Mouse (Mus musculus): Measurements from ENCODE around the gene Fryl. TPM values are rescaled to one million over a fixed set of nuclear protein-coding genes. Genes with fewer than 3 reads are reported as not detected.

Gene Fryl
- polyA plus RNA-seq, 1 experiment = 72.1 TPM

DNA sequence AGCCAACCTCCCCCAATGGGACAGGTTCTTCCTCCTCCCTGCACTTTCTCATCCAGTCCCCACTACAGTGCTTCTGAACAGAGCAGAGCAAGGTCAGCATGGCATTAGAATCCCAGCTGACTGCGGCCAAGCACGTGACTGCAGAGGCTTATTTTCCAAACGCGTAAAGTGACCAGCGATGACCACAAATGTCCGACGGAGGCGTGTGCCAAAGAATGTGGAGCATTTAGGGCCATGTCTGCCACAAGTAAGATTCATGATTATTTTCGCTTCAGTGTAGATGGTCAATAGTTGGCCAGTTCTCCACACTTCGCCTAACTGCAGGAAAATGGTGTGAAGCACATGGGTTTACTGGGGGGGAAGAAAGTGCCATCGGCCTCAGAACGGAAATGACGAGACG is 137.6 kb downstream of the Fryl start:
- no peak for DNase-seq
- 87% methylated on average over 14 of the region's 14 CpGs for WGBS
- Histone ChIP-seq H3K4me1 (ENCODE audit: control insufficient read depth, insufficient read depth, low read length) (no peaks in the 10 kb centered on the region), H3K4me3 (replicated peaks; ENCODE audit: extremely low read depth, low read depth, low read length) (no peak overlapping the region)
- TF ChIP-seq CTCF (IDR thresholded peaks at IDR 0.05; ENCODE audit: insufficient read depth, low read length) = no peak
- no peak for TF ChIP-seq POLR2A (IDR thresholded peaks at IDR 0.05; ENCODE audit: borderline replicate concordance, extremely low read depth, low read depth, low read length)

DNA sequence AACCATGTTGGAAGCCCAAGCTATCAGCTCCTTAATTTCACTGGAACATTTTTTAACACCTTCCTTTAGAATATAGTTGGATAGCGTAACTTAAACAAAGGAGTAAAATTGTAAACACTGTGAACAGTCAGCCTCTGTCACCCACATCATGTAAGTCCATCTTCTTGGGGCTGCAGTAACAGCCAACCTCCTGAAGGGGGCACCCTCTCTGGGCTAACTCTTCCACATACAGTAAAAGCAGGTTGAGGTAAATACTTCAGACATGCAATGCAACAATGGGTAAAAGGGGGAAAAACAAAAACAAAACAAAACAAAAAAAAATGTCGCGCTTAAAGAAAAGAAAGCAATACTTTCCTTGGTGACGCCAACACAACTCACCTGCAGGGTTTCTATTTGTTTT is 141.5 kb downstream of the Fryl start:
- DNase-seq = no peak
- Histone ChIP-seq H3K4me3 (replicated peaks; ENCODE audit: extremely low read depth, low read depth, low read length) (no peak overlapping the region), H3K4me1 (ENCODE audit: control insufficient read depth, insufficient read depth, low read length) (no peaks in the 10 kb centered on the region)
- TF ChIP-seq CTCF (IDR thresholded peaks at IDR 0.05; ENCODE audit: insufficient read depth, low read length) (peak; percentile 62), POLR2A (IDR thresholded peaks at IDR 0.05; ENCODE audit: borderline replicate concordance, extremely low read depth, low read depth, low read length) (no peak)
- WGBS = 94% methylated on average over 4 of the region's 4 CpGs

DNA sequence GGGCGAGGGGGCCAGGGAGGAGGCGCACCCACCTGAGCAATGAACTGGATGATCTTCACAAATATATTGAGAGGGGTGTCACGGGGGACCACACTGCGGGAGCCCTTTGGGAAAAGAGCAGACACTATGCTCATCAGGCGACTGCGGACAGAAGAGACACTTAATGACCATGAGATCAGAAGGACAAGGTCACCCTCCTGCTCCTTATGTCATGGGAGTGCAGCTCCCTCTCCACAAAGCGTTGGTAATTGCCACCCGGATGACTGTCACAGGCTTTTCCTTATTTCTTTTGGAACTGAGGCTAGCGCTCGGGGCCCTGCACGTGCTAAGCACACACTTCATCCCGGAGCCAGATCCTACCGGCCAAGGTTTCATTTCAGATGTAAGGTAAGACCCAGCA is 144.1 kb downstream of the Fryl start:
- Histone ChIP-seq H3K4me3 (replicated peaks; ENCODE audit: extremely low read depth, low read depth, low read length) (no peak overlapping the region), H3K4me1 (ENCODE audit: control insufficient read depth, insufficient read depth, low read length) (no peaks in the 10 kb centered on the region)
- 87% methylated on average over 13 of the region's 13 CpGs for WGBS
- DNase-seq = no peak
- no peak for TF ChIP-seq CTCF (IDR thresholded peaks at IDR 0.05; ENCODE audit: insufficient read depth, low read length)
- no peak for TF ChIP-seq POLR2A (IDR thresholded peaks at IDR 0.05; ENCODE audit: borderline replicate concordance, extremely low read depth, low read depth, low read length)

DNA sequence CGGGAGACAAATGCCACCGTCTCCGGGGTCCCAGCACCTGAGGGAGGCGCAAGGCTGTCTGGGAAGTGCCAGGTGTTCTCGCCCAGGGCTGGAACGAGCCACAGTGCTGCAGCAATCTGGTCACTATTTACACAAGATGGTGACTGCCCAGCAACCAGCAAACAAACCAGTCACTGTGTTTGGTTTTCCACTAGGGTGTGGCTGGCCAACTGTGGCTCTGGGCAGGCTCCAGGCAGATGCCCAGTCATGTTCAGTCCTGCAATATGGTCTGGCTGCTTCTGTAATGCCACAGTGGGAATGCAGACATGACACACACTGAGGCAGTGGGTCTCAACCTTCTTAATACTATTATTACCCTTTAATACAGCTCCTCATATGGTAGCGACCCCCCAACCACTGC is 152.8 kb downstream of the Fryl start:
- H3K4me3 ChIP-seq (replicated peaks; ENCODE audit: extremely low read depth, low read depth, low read length) = no peak overlapping the region
- DNase-seq = peak; percentile 48
- TF ChIP-seq CTCF (IDR thresholded peaks at IDR 0.05; ENCODE audit: insufficient read depth, low read length) (no peak), POLR2A (IDR thresholded peaks at IDR 0.05; ENCODE audit: borderline replicate concordance, extremely low read depth, low read depth, low read length) (no peak)
- WGBS = 56% methylated on average over 7 of the region's 7 CpGs
- H3K4me1 ChIP-seq (ENCODE audit: control insufficient read depth, insufficient read depth, low read length) = no peaks in the 10 kb centered on the region

DNA sequence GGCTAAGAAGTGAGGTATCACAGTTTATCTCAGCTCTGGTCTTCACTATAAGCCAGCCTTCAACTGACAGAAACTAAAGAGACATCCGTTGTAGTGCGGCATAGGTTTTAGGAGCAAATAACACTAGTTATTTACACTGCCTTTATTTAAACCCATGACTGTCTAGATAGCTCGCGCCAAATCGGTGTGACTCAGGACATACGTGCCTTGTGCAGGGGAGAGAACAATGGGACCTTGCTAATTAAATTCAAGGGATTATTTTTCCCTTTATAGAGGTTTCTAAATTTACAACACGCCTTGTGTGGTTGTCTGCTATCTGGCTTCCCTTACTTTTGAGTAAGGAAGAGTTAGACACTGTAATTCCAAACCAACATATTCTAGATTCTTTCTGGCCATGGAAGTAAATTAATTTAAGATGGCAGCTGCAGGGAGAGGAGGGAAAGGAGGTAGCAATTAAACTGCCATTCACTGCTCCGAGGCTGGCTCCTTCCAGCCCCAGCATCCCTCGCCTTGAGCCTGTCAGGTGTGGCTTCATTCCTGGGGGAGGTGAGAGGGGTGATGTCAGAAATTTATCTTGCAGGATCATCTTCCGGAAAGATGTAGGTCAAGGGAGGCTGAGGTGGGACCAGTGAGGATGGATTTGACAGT is 154.0 kb downstream of the Fryl start:
- WGBS = 93% methylated on average over 10 of the region's 10 CpGs
- no peak overlapping the region for H3K4me3 ChIP-seq (replicated peaks; ENCODE audit: extremely low read depth, low read depth, low read length)
- no peak for TF ChIP-seq CTCF (IDR thresholded peaks at IDR 0.05; ENCODE audit: insufficient read depth, low read length)
- TF ChIP-seq POLR2A (IDR thresholded peaks at IDR 0.05; ENCODE audit: borderline replicate concordance, extremely low read depth, low read depth, low read length) = no peak
- DNase-seq = no peak
- no peaks in the 10 kb centered on the region for H3K4me1 ChIP-seq (ENCODE audit: control insufficient read depth, insufficient read depth, low read length)

DNA sequence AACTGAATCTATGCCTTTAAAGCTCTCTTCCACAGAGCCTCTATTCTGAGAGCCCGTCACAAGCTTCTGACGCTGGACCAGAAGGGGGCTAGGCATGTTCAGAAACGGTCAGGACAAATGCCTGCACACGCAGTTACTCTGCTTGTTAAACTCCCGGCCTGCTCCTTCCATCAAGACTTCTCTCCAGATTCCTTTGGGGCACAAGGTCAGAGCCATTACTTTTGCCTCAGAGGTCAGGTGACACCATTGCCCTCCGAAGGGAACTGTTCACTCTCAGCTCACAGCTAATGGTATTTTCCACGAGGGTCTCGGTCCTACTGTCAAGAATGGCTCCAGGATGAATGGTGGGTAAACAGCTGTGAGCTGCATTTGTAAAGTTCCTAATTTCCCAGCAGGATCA is 164.2 kb downstream of the Fryl start:
- 69% methylated on average over 8 of the region's 8 CpGs for WGBS
- Histone ChIP-seq H3K4me3 (replicated peaks; ENCODE audit: extremely low read depth, low read depth, low read length) (no peak overlapping the region), H3K4me1 (ENCODE audit: control insufficient read depth, insufficient read depth, low read length) (no peaks in the 10 kb centered on the region)
- TF ChIP-seq CTCF (IDR thresholded peaks at IDR 0.05; ENCODE audit: insufficient read depth, low read length) = no peak
- no peak for TF ChIP-seq POLR2A (IDR thresholded peaks at IDR 0.05; ENCODE audit: borderline replicate concordance, extremely low read depth, low read depth, low read length)
- no peak for DNase-seq

DNA sequence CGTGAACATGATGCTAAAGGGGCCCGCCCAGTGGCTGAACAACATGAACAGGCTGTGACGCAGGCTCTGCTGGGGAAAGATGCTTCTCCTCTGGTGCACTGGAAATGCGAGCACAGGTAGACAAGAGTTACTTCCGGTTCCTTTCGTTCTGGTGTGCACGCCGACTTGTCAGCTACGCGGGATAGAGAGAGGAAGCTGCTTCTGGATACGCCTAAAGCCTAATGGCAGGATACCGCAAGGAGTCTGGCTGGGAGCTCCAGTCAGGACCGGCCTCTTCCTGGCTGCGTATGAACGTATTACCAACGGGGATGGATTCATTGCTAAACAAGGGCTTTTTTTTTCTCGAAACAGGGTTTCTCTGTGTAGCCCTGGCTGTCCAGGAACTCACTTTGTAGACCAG is 167.3 kb downstream of the Fryl start:
- TF ChIP-seq CTCF (IDR thresholded peaks at IDR 0.05; ENCODE audit: insufficient read depth, low read length) (no peak), POLR2A (IDR thresholded peaks at IDR 0.05; ENCODE audit: borderline replicate concordance, extremely low read depth, low read depth, low read length) (no peak)
- 91% methylated on average over 17 of the region's 17 CpGs for WGBS
- no peak for DNase-seq

DNA sequence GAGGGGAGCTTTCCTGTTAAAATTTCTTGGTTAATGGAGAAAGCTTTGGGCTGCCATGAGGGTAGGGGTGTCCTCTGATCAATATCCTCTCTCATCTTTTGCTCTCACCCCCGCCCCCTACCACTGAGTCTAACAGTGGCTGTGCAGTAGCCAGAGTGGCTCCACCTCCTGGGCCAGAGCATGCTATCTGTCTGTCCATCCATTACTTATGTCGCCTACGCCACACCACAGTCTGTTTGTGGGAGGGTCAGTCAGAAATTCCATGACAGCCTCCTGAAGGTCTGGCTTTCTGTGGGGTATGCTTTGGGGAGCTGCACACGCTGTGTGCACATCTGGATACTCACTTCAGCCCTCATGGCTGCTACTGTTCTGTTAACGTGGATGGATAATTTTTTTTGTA is 174.9 kb downstream of the Fryl start:
- no peak for DNase-seq
- Histone ChIP-seq H3K4me1 (ENCODE audit: control insufficient read depth, insufficient read depth, low read length) (no peaks in the 10 kb centered on the region), H3K4me3 (replicated peaks; ENCODE audit: extremely low read depth, low read depth, low read length) (no peak overlapping the region)
- no peak for TF ChIP-seq CTCF (IDR thresholded peaks at IDR 0.05; ENCODE audit: insufficient read depth, low read length)
- no peak for TF ChIP-seq POLR2A (IDR thresholded peaks at IDR 0.05; ENCODE audit: borderline replicate concordance, extremely low read depth, low read depth, low read length)
- WGBS = 89% methylated on average over 5 of the region's 5 CpGs

More for the DNA sequence above, 167.3 kb downstream of the Fryl start:
- H3K4me1 ChIP-seq (ENCODE audit: control insufficient read depth, insufficient read depth, low read length) = no peaks in the 10 kb centered on the region
- no peak overlapping the region for H3K4me3 ChIP-seq (replicated peaks; ENCODE audit: extremely low read depth, low read depth, low read length)

DNA sequence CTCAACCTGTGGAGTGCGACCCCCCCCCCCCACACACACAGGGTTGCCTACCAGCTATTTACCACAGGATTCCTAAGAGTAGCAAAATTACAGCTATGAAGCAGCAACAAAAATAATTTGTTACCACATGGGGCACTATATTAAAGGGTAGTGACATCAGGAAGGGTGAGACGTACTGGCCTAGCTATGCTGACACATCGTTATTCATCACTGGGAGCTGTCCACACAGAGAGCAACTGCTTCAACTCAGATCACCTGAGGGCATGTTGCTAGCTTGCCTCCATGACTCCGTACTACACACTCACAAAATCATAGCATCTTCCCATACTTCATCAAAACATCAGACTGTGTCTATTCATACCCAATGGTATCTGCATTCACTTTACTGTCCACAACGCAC is 176.6 kb downstream of the Fryl start:
- no peak overlapping the region for H3K4me3 ChIP-seq (replicated peaks; ENCODE audit: extremely low read depth, low read depth, low read length)
- H3K4me1 ChIP-seq (ENCODE audit: control insufficient read depth, insufficient read depth, low read length) = no peaks in the 10 kb centered on the region
- DNase-seq = no peak
- TF ChIP-seq CTCF (IDR thresholded peaks at IDR 0.05; ENCODE audit: insufficient read depth, low read length) (no peak), POLR2A (IDR thresholded peaks at IDR 0.05; ENCODE audit: borderline replicate concordance, extremely low read depth, low read depth, low read length) (no peak)
- 85% methylated on average over 5 of the region's 5 CpGs for WGBS

DNA sequence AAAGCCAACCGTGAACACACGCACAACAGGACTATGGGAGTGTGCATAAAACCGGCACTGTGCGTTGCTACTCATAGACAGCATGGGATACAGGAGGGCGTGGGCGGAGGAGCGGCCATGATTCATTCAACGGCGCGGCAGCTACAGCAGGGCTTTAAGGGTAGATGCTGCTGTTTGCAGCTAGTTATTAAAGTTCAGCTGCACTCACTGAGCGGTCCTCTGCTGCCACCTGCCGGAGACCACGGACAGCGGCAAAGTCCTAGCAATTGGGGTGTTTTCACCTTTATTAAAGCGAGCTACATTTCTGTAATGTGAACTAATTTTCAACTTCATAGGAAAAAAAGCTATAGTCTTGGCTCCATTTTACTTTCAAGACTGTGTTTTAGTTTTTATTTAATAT is 185.1 kb downstream of the Fryl start:
- 37% methylated on average over 15 of the region's 15 CpGs for WGBS
- TF ChIP-seq CTCF (IDR thresholded peaks at IDR 0.05; ENCODE audit: insufficient read depth, low read length) (peak; percentile 84), POLR2A (IDR thresholded peaks at IDR 0.05; ENCODE audit: borderline replicate concordance, extremely low read depth, low read depth, low read length) (no peak)
- Histone ChIP-seq H3K4me1 (ENCODE audit: control insufficient read depth, insufficient read depth, low read length) (no peaks in the 10 kb centered on the region), H3K4me3 (replicated peaks; ENCODE audit: extremely low read depth, low read depth, low read length) (no peak overlapping the region)
- DNase-seq = peak; percentile 78
